Mouse (Mus musculus) heart, embryonic 10.5 days (tissue): ENCODE measurements around the gene Dusp13. TPM values are rescaled to one million over a fixed set of nuclear protein-coding genes. Genes with fewer than 3 reads are reported as not detected.

Experiments used
- polyA plus RNA-seq: library from polyadenylated mRNA; unstranded; fragments of >200 nt; fragmentation: Nextera tagmentation; extraction: Ambion mirVana; gene quantifications from 2 replicates; pipeline ENCODE4 v1.2.1, GENCODE M21; 2016

The Dusp13 gene
- polyA plus RNA-seq, 1 experiment from 2014 or later: not detected

Other genes starting within 250 kb of the Dusp13 start
- 0.12 and 0.15 TPM in 2 replicates for gene Dupd1, start 36.6 kb downstream of the Dusp13 start, polyA plus RNA-seq
- 9.9 and 11.6 TPM in 2 replicates for gene Samd8, start 650 bp downstream of the Dusp13 start, polyA plus RNA-seq
- gene Vdac2, start 74.1 kb upstream of the Dusp13 start, polyA plus RNA-seq: 377 and 438 TPM in 2 replicates
- gene Comtd1, start 97.8 kb upstream of the Dusp13 start, polyA plus RNA-seq: 48.1 and 52.2 TPM in 2 replicates
- 3.2 and 13.4 TPM in 2 replicates for gene Zfp503, start 238.4 kb upstream of the Dusp13 start, polyA plus RNA-seq